Mouse (Mus musculus) limb, embryonic 11.5 days (tissue): ENCODE measurements at regions not wholly inside any gene's neighbourhood (a gene's known extent, or its start where the extent isn't known, plus 50 kb on each side); places are given as distances from the start of the nearest gene placed in this dataset.

Experiments used
- ATAC-seq: fragments of 200-750 bp; cut with Nextera tagmentation; 2 replicates; pipeline ENCODE4 v1.8.0; 2017; ENCODE audit warnings: low read depth; ENCODE audit not compliant: insufficient number of reproducible peaks, low FRiP score, low TSS enrichment
- DNase-seq: peaks from one replicate; pipeline ENCODE4 v3.0.0-alpha.2; 2015; ENCODE audit warnings: low spot score
- H3K27ac ChIP-seq: fragments of 300-500 bp; sonication (generic); replicated peaks from 2 replicates; pipeline ENCODE4 v1.5.1; 2014; ENCODE audit warnings: low read depth, mild to moderate bottlenecking, low read length
- H3K27me3 ChIP-seq: fragments of 300-500 bp; sonication (generic); 2 replicates; pipeline ENCODE4 v1.6.1; 2014; ENCODE audit warnings: mild to moderate bottlenecking, low read length, mixed read lengths; ENCODE audit not compliant: control insufficient read depth, insufficient read depth
- H3K36me3 ChIP-seq: fragments of 300-500 bp; sonication (generic); 2 replicates; pipeline ENCODE4 v1.6.1; 2014; ENCODE audit warnings: mild to moderate bottlenecking, low read length, moderate library complexity, mixed read lengths; ENCODE audit not compliant: control insufficient read depth, insufficient read depth
- H3K4me1 ChIP-seq: fragments of 300-500 bp; sonication (generic); 2 replicates; pipeline ENCODE4 v1.6.1; 2014; ENCODE audit warnings: low read length, mixed read lengths; ENCODE audit not compliant: control insufficient read depth, insufficient read depth
- H3K4me2 ChIP-seq: fragments of 300-500 bp; sonication (generic); 2 replicates; pipeline ENCODE4 v1.6.1; 2014; ENCODE audit warnings: low read depth, mild to moderate bottlenecking, moderate library complexity; ENCODE audit not compliant: severe bottlenecking
- H3K4me3 ChIP-seq: fragments of 300-500 bp; sonication (generic); 2 replicates; pipeline ENCODE4 v1.5.1; 2014; ENCODE audit warnings: low read depth, low read length
- H3K9ac ChIP-seq: fragments of 300-500 bp; sonication (generic); 2 replicates; pipeline ENCODE4 v1.6.1; 2014; ENCODE audit warnings: mild to moderate bottlenecking, low read length
- H3K9me3 ChIP-seq: fragments of 300-500 bp; sonication (generic); 2 replicates; pipeline ENCODE4 v1.6.1; 2016; ENCODE audit warnings: low read length; ENCODE audit not compliant: control insufficient read depth
- WGBS: fragments of 180-500 bp; shearing (Covaris S2); extraction: QIAGEN DNeasy Blood & Tissue Kit; methylation state at CpG from one replicate; pipeline ENCODE4 v1.1.7; 2014; 5-methylcytosine and 5-hydroxymethylcytosine counted together

DNA sequence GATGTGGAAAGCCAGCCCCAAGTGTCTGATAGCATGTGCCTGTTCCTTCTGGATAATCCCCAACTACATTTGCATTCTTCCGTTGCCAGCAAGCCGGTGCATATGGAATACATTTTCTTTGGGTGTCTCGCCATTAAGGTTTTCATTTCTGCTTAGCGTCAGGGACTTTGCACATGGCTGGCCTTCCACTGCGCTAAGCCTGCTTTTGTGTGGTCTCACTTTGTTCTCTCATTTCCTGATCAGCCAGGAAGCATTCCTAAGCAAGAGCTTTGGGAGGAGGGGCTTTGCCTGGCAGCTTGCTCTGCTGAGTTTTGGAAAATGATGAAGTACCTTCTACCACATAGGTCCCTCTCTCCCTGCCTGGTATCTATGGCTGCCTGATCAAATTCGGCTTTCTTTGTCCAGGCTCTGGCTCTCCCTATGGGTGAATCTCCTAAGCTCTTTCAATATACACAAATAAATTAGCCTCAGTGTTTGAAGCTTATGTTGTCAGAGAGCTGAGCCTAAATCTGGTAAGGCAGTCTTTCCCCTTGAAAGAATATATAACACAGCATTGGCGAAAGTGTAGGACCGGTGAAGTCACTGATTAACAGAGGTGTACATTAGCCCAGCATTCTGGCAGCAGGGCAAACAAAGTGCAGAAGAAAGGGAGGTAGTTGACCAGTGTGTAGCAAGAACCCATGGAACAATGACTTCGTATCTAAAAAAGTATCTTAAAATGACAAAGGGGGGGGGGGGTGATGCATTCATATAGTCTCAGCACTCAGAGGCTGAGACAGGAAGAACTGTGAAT is 242.8 kb upstream of the Cadm1 start:
- peak; percentile 68 for DNase-seq
- ATAC-seq, result no peak
- H3K36me3 ChIP-seq, result no peaks in the 10 kb centered on the region

GRCm38 (mm10) chr9:47288587-47289199 is 241.3 kb upstream of the Cadm1 start:
- Histone ChIP-seq H3K4me2 (no peak overlapping the region), H3K4me3 (no peak overlapping the region), H3K36me3 (no peaks in the 10 kb centered on the region), H3K9ac (no peak overlapping the region), H3K27me3 (no peaks in the 10 kb centered on the region), H3K9me3 (no peaks in the 10 kb centered on the region), H3K4me1 (peaks cover 8% of the 10 kb centered on the region; the same call in 1 of the 2 replicates), H3K27ac (no peak overlapping the region)
- WGBS, result 41% methylated on average over 7 of the region's 7 CpGs
- ATAC-seq, result no peak
- DNase-seq, result no peak

More for the DNA sequence above, 242.8 kb upstream of the Cadm1 start:
- no peak overlapping the region for H3K9ac ChIP-seq
- H3K4me3 ChIP-seq, result no peak overlapping the region
- WGBS, result 51% methylated on average over 9 of the region's 9 CpGs
- no peaks in the 10 kb centered on the region for H3K9me3 ChIP-seq
- H3K27ac ChIP-seq, result no peak overlapping the region
- peaks cover 8% of the 10 kb centered on the region; the same call in 1 of the 2 replicates for H3K4me1 ChIP-seq
- H3K27me3 ChIP-seq, result no peaks in the 10 kb centered on the region
- no peak overlapping the region for H3K4me2 ChIP-seq

DNA sequence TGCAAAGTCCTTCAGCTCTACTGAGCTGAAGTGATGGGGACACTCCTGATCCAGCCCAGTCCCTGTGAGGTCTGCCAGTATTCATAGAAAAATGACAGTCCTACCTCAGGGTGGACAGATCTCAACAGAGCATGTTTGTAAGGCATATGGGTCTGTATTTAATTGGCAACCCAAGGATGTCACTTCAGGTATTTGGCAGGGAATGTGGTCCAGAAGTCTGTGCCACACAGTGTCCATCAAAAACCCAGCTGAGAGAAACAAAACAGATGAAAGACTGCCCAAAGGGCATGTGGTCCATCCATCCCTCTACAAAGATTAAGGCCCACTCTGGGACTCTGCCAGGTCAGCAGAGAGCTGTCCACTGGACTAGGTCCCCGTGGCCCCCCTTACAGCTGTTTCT is 229.3 kb upstream of the Cadm1 start:
- ATAC-seq, result no peak
- WGBS, result 76% methylated on average over 1 of the region's 1 CpGs
- H3K36me3 ChIP-seq, result no peaks in the 10 kb centered on the region
- H3K4me1 ChIP-seq, result no peaks in the 10 kb centered on the region
- H3K4me2 ChIP-seq, result no peak overlapping the region
- DNase-seq, result no peak
- no peak overlapping the region for H3K4me3 ChIP-seq
- no peaks in the 10 kb centered on the region for H3K27me3 ChIP-seq
- 0 out of 2 replicates have a peak, but pooled peaks cover 2% of the 10 kb centered on the region for H3K9me3 ChIP-seq
- no peak overlapping the region for H3K9ac ChIP-seq
- H3K27ac ChIP-seq, result no peak overlapping the region

- Histone ChIP-seq H3K4me1 (no peaks in the 10 kb centered on the region), H3K27ac (no peak overlapping the region), H3K36me3 (no peaks in the 10 kb centered on the region), H3K4me3 (no peak overlapping the region), H3K9me3 (0 out of 2 replicates have a peak, but pooled peaks cover 2% of the 10 kb centered on the region), H3K27me3 (no peaks in the 10 kb centered on the region), H3K4me2 (no peak overlapping the region), H3K9ac (no peak overlapping the region)
- ATAC-seq, result no peak
- DNase-seq, result no peak
- 91% methylated on average over 7 of the region's 7 CpGs for WGBS
These were observed 222.7 kb upstream of the Cadm1 start for GRCm38 (mm10) chr9:47307125-47307751.

GRCm38 (mm10) chr9:47307752-47308500 is 222.0 kb upstream of the Cadm1 start:
- no peak overlapping the region for H3K27ac ChIP-seq
- H3K4me3 ChIP-seq, result no peak overlapping the region
- no peak overlapping the region for H3K4me2 ChIP-seq
- ATAC-seq (no peak), DNase-seq (no peak)
- no peaks in the 10 kb centered on the region for H3K27me3 ChIP-seq
- no peak overlapping the region for H3K9ac ChIP-seq
- 0 out of 2 replicates have a peak, but pooled peaks cover 2% of the 10 kb centered on the region for H3K9me3 ChIP-seq
- H3K36me3 ChIP-seq, result no peaks in the 10 kb centered on the region
- WGBS, result 64% methylated on average over 17 of the region's 17 CpGs
- no peaks in the 10 kb centered on the region for H3K4me1 ChIP-seq

- 90% methylated on average over 4 of the region's 4 CpGs for WGBS
- no peaks in the 10 kb centered on the region for H3K9me3 ChIP-seq
- no peak for ATAC-seq
- no peak overlapping the region for H3K4me3 ChIP-seq
- no peak overlapping the region for H3K4me2 ChIP-seq
- H3K27me3 ChIP-seq, result no peaks in the 10 kb centered on the region
- H3K9ac ChIP-seq, result no peak overlapping the region
- H3K36me3 ChIP-seq, result no peaks in the 10 kb centered on the region
- H3K4me1 ChIP-seq, result no peaks in the 10 kb centered on the region
- no peak for DNase-seq
- no peak overlapping the region for H3K27ac ChIP-seq
These were observed 216.5 kb upstream of the Cadm1 start for GRCm38 (mm10) chr9:47313433-47313832.

DNA sequence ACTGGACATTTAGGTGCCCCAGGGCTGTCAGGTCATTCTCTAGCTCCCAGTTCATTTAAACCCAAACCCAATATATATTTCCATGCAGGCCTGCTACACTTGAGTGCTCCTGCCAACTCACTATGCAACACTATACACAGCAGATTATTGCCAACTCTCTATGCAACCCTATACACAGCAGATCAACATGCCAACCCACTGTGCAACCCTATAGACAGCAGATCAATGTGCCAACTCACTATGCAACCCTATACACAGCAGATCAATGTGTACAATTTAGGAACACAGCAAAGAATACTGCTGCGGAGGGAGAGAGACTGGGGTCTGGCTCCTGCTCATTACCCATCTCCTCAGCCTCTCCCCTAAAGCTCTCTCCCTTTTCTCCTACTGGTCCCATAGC is 215.7 kb upstream of the Cadm1 start:
- Histone ChIP-seq H3K4me2 (no peak overlapping the region), H3K4me1 (no peaks in the 10 kb centered on the region), H3K27ac (no peak overlapping the region), H3K36me3 (no peaks in the 10 kb centered on the region), H3K9me3 (no peaks in the 10 kb centered on the region), H3K9ac (no peak overlapping the region), H3K4me3 (no peak overlapping the region), H3K27me3 (no peaks in the 10 kb centered on the region)
- ATAC-seq (no peak), DNase-seq (no peak)
- 87% methylated on average over 1 of the region's 1 CpGs for WGBS

- H3K27me3 ChIP-seq, result no peaks in the 10 kb centered on the region
- no peak for ATAC-seq
These were observed 209.6 kb upstream of the Cadm1 start for GRCm38 (mm10) chr9:47320345-47320744.

More at GRCm38 (mm10) chr9:47320345-47320744, 209.6 kb upstream of the Cadm1 start:
- DNase-seq, result no peak
- Histone ChIP-seq H3K4me3 (no peak overlapping the region), H3K9me3 (no peaks in the 10 kb centered on the region), H3K36me3 (no peaks in the 10 kb centered on the region), H3K9ac (no peak overlapping the region), H3K27ac (no peak overlapping the region), H3K4me2 (no peak overlapping the region), H3K4me1 (peaks cover 3% of the 10 kb centered on the region; the same call in 1 of the 2 replicates)
- WGBS, result 91% methylated on average over 1 of the region's 1 CpGs
